Mouse (Mus musculus) limb, embryonic 12.5 days (tissue): ENCODE results near the gene Mrps6. TPM values are rescaled to one million over a fixed set of nuclear protein-coding genes. Genes with fewer than 3 reads are reported as not detected.

Source experiments
- ATAC-seq: fragments of 200-750 bp; cut with Nextera tagmentation; 2 replicates; pipeline ENCODE4 v1.8.0; 2017; ENCODE audit warnings: low read depth, moderate TSS enrichment; ENCODE audit not compliant: insufficient number of reproducible peaks, insufficient read depth, low FRiP score, low TSS enrichment
- H3K27ac ChIP-seq: fragments of 300-500 bp; sonication (generic); 2 replicates; pipeline ENCODE4 v1.5.1; 2016; ENCODE audit warnings: mild to moderate bottlenecking, moderate library complexity
- H3K27me3 ChIP-seq: fragments of 300-500 bp; sonication (generic); 2 replicates; pipeline ENCODE4 v1.6.1; 2016; ENCODE audit warnings: mild to moderate bottlenecking, moderate library complexity
- H3K36me3 ChIP-seq: fragments of 300-500 bp; sonication (generic); 2 replicates; pipeline ENCODE4 v1.6.1; 2016; ENCODE audit warnings: mild to moderate bottlenecking, moderate library complexity
- H3K4me1 ChIP-seq: fragments of 300-500 bp; sonication (generic); replicated peaks from 2 replicates; pipeline ENCODE4 v1.6.1; 2016
- H3K4me2 ChIP-seq: fragments of 300-500 bp; sonication (generic); 2 replicates; pipeline ENCODE4 v1.6.1; 2016; ENCODE audit warnings: mild to moderate bottlenecking, moderate library complexity
- H3K4me3 ChIP-seq: fragments of 300-500 bp; sonication (generic); replicated peaks from 2 replicates; pipeline ENCODE4 v1.5.1; 2016; ENCODE audit warnings: mild to moderate bottlenecking
- H3K9ac ChIP-seq: fragments of 300-500 bp; sonication (generic); replicated peaks from 2 replicates; pipeline ENCODE4 v1.6.1; 2016; ENCODE audit warnings: mild to moderate bottlenecking, moderate library complexity
- H3K9me3 ChIP-seq: fragments of 300-500 bp; sonication (generic); 2 replicates; pipeline ENCODE4 v1.6.1; 2016; ENCODE audit warnings: mild to moderate bottlenecking, moderate library complexity
- WGBS: fragments of 180-500 bp; shearing (Covaris S2); methylation state at CpG from one replicate; pipeline ENCODE4 v1.1.7; 2016; 5-methylcytosine and 5-hydroxymethylcytosine counted together
- polyA plus RNA-seq: library from polyadenylated mRNA; unstranded; fragments of >200 nt; fragmentation: Nextera tagmentation; extraction: Ambion mirVana; gene quantifications from 2 replicates; pipeline ENCODE4 v1.2.1, GENCODE M21; 2016

Mrps6 gene
- polyA plus RNA-seq, 1 experiment from 2014 or later = 98.7 TPM

- Histone ChIP-seq H3K36me3 (no peaks in the 10 kb centered on the region), H3K9ac (no peak overlapping the region), H3K27ac (no peak overlapping the region), H3K9me3 (peaks cover 11% of the 10 kb centered on the region; the same call in 1 of the 2 replicates), H3K4me2 (no peak overlapping the region), H3K27me3 (no peaks in the 10 kb centered on the region), H3K4me3 (no peak overlapping the region), H3K4me1 (no peaks in the 10 kb centered on the region)
- WGBS = 57% methylated on average over 4 of the region's 4 CpGs
- no peak for ATAC-seq
Observed at GRCm38 (mm10) chr16:92127226-92127625, 69.2 kb downstream of the Mrps6 start.

- ATAC-seq = no peak
- H3K9me3 ChIP-seq = peaks cover 11% of the 10 kb centered on the region; the same call in 1 of the 2 replicates
- 81% methylated on average over 5 of the region's 5 CpGs for WGBS
- no peak overlapping the region for H3K4me2 ChIP-seq
- no peaks in the 10 kb centered on the region for H3K4me1 ChIP-seq
- no peak overlapping the region for H3K9ac ChIP-seq
- H3K27me3 ChIP-seq = no peaks in the 10 kb centered on the region
- no peaks in the 10 kb centered on the region for H3K36me3 ChIP-seq
- no peak overlapping the region for H3K4me3 ChIP-seq
- no peak overlapping the region for H3K27ac ChIP-seq
Observed at GRCm38 (mm10) chr16:92127666-92128065, 69.6 kb downstream of the Mrps6 start.

- no peaks in the 10 kb centered on the region for H3K27me3 ChIP-seq
- H3K4me2 ChIP-seq = no peak overlapping the region
- 92% methylated on average over 8 of the region's 8 CpGs for WGBS
- 0 out of 2 replicates have a peak, but pooled peaks cover under 1% of the 10 kb centered on the region for H3K9me3 ChIP-seq
- H3K9ac ChIP-seq = no peak overlapping the region
- H3K4me1 ChIP-seq = no peaks in the 10 kb centered on the region
- H3K36me3 ChIP-seq = no peaks in the 10 kb centered on the region
- H3K27ac ChIP-seq = no peak overlapping the region
- ATAC-seq = no peak
- H3K4me3 ChIP-seq = no peak overlapping the region
Observed at GRCm38 (mm10) chr16:92129843-92130242, 71.8 kb downstream of the Mrps6 start.

GRCm38 (mm10) chr16:92132511-92132910 lies 74.4 kb downstream of the Mrps6 start:
- no peak overlapping the region for H3K4me3 ChIP-seq
- no peak for ATAC-seq
- H3K4me2 ChIP-seq = no peak overlapping the region
- no peaks in the 10 kb centered on the region for H3K9me3 ChIP-seq
- H3K36me3 ChIP-seq = no peaks in the 10 kb centered on the region
- H3K9ac ChIP-seq = no peak overlapping the region
- WGBS = 84% methylated on average over 4 of the region's 4 CpGs
- no peaks in the 10 kb centered on the region for H3K27me3 ChIP-seq
- H3K27ac ChIP-seq = no peak overlapping the region
- H3K4me1 ChIP-seq = no peaks in the 10 kb centered on the region

GRCm38 (mm10) chr16:92134148-92134764 lies 76.2 kb downstream of the Mrps6 start:
- Histone ChIP-seq H3K9ac (no peak overlapping the region), H3K27me3 (no peaks in the 10 kb centered on the region), H3K4me1 (peaks cover 2% of the 10 kb centered on the region; the same call in 1 of the 2 replicates), H3K4me2 (no peak overlapping the region), H3K4me3 (no peak overlapping the region), H3K36me3 (no peaks in the 10 kb centered on the region), H3K27ac (no peak overlapping the region), H3K9me3 (no peaks in the 10 kb centered on the region)
- no peak for ATAC-seq
- WGBS = 84% methylated on average over 11 of the region's 11 CpGs

GRCm38 (mm10) chr16:92136275-92136674 lies 78.2 kb downstream of the Mrps6 start:
- 92% methylated on average over 15 of the region's 15 CpGs for WGBS
- no peak overlapping the region for H3K9ac ChIP-seq
- H3K4me3 ChIP-seq = no peak overlapping the region
- no peak overlapping the region for H3K27ac ChIP-seq
- no peaks in the 10 kb centered on the region for H3K36me3 ChIP-seq
- ATAC-seq = no peak
- no peaks in the 10 kb centered on the region for H3K9me3 ChIP-seq
- peaks cover 13% of the 10 kb centered on the region for H3K4me1 ChIP-seq
- no peaks in the 10 kb centered on the region for H3K27me3 ChIP-seq
- no peak overlapping the region for H3K4me2 ChIP-seq

- Histone ChIP-seq H3K27me3 (no peaks in the 10 kb centered on the region), H3K4me2 (no peak overlapping the region), H3K4me1 (peaks cover 13% of the 10 kb centered on the region), H3K9ac (no peak overlapping the region), H3K36me3 (no peaks in the 10 kb centered on the region), H3K27ac (peak overlapping the region; percentile 62; the same call in 1 of the 2 replicates), H3K4me3 (no peak overlapping the region), H3K9me3 (no peaks in the 10 kb centered on the region)
- no peak for ATAC-seq
- 76% methylated on average over 15 of the region's 15 CpGs for WGBS
Observed at GRCm38 (mm10) chr16:92139386-92140261, 81.6 kb downstream of the Mrps6 start.

GRCm38 (mm10) chr16:92140328-92140727 lies 82.3 kb downstream of the Mrps6 start:
- Histone ChIP-seq H3K27me3 (no peaks in the 10 kb centered on the region), H3K9ac (no peak overlapping the region), H3K4me1 (peaks cover 13% of the 10 kb centered on the region), H3K4me2 (no peak overlapping the region), H3K4me3 (no peak overlapping the region), H3K9me3 (no peaks in the 10 kb centered on the region), H3K36me3 (no peaks in the 10 kb centered on the region), H3K27ac (peak overlapping the region; percentile 29; the same call in 1 of the 2 replicates)
- no peak for ATAC-seq
- 88% methylated on average over 9 of the region's 9 CpGs for WGBS

GRCm38 (mm10) chr16:92141021-92141420 lies 83.0 kb downstream of the Mrps6 start:
- Histone ChIP-seq H3K9me3 (no peaks in the 10 kb centered on the region), H3K27me3 (no peaks in the 10 kb centered on the region), H3K9ac (no peak overlapping the region), H3K36me3 (no peaks in the 10 kb centered on the region), H3K4me2 (no peak overlapping the region), H3K4me3 (no peak overlapping the region), H3K27ac (no peak overlapping the region), H3K4me1 (peaks cover 13% of the 10 kb centered on the region)
- no peak for ATAC-seq
- 94% methylated on average over 12 of the region's 12 CpGs for WGBS

- Histone ChIP-seq H3K27me3 (no peaks in the 10 kb centered on the region), H3K9me3 (no peaks in the 10 kb centered on the region), H3K4me2 (no peak overlapping the region), H3K4me1 (peaks cover 15% of the 10 kb centered on the region), H3K9ac (no peak overlapping the region), H3K4me3 (no peak overlapping the region), H3K36me3 (no peaks in the 10 kb centered on the region), H3K27ac (no peak overlapping the region)
- WGBS = 62% methylated on average over 9 of the region's 9 CpGs
- no peak for ATAC-seq
Observed at GRCm38 (mm10) chr16:92142426-92143012, 84.4 kb downstream of the Mrps6 start.

GRCm38 (mm10) chr16:92147631-92148366 lies 89.7 kb downstream of the Mrps6 start:
- H3K36me3 ChIP-seq = no peaks in the 10 kb centered on the region
- H3K27me3 ChIP-seq = no peaks in the 10 kb centered on the region
- H3K4me1 ChIP-seq = 0 out of 2 replicates have a peak, but pooled peaks cover 7% of the 10 kb centered on the region
- no peak for ATAC-seq
- no peak overlapping the region for H3K27ac ChIP-seq
- H3K9me3 ChIP-seq = no peaks in the 10 kb centered on the region
- no peak overlapping the region for H3K4me2 ChIP-seq
- H3K9ac ChIP-seq = no peak overlapping the region
- 77% methylated on average over 12 of the region's 12 CpGs for WGBS
- H3K4me3 ChIP-seq = no peak overlapping the region
